Mouse (Mus musculus) liver, embryonic 14.5 days (tissue): Measurements from ENCODE around the gene Tex38.

Source experiments
- CTCF ChIP-seq: IDR thresholded peaks from 2 replicates; pipeline ENCODE4 v1.5.1; 2016; ENCODE audit warnings: antibody characterized with exemption, low read depth, control low read depth
- EP300 ChIP-seq: IDR thresholded peaks from 2 replicates; pipeline ENCODE4 v1.6.1; 2016; ENCODE audit warnings: antibody characterized with exemption, low read depth

- no peak for TF ChIP-seq EP300
- no peak for TF ChIP-seq CTCF
Observed at GRCm38 (mm10) chr4:115785511-115786034, 4.8 kb upstream of the Tex38 start.
